Mouse (Mus musculus): ENCODE data around the gene Clec16a.

DNA sequence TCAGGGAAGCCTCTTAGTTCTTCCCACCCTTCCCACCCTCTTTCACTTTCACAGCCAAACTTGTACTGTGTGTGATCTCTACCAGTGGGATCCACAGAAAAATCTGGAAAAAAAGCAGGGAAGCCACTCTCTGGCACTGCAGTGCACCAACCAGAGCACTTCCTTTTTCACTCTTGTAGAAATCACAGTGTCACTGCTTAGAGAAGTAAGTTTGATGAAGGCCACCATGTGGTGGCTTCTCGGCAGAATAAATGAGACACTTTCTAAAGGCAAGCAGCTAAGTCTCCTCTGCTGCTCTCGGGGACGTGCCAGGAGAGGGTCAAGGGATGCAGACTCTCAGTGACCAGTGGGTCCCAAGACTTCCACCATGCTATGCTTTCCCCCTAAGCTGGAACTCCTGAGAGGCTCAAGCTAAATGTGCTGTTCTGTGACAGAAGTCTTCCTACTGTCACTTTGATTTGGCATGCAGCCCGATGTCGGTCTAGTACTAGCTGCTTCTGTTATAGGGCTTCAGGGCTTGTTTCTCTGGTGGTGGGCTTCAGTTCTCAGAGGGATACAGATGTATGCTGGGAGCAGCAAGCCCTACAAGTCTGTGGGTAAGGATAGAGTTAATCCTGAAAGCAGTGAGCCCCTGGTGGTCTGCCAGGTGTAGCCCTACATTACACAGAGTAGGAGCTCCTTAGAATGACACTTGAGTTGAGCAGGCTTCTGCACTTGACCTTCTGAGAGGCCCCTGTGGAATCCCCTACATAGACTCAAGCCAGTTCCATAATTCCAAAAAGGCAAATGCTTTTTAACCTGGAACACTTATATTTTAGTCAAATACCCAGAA is 178.9 kb downstream of the Clec16a start:
- TF ChIP-seq CTCF (IDR thresholded peaks at IDR 0.05; ENCODE audit: low read depth), result no peak
- no peak for TF ChIP-seq EP300 (IDR thresholded peaks at IDR 0.05; ENCODE audit: low read depth)

Measured in liver, embryonic 14.5 days (tissue).